Mouse (Mus musculus): ENCODE data around the gene Gpr137b. TPM values are rescaled to one million over a fixed set of nuclear protein-coding genes. Genes with fewer than 3 reads are reported as not detected.
"Not testable (repeated sequence)": the region's sequence is repeated elsewhere in the genome, so short reads cannot be mapped to it uniquely, and the experiment has no call there.

Gpr137b gene
- polyA plus RNA-seq, 1 experiment from 2014 or later, result 22.3 TPM

GRCm38 (mm10) chr13:13403839-13404238 is 10.0 kb upstream of the Gpr137b start:
- not testable (repeated sequence) for H3K36me3 ChIP-seq; H3K27ac ChIP-seq (replicated peaks); H3K9me3 ChIP-seq; ATAC-seq (replicated peaks); H3K4me1 ChIP-seq; H3K27me3 ChIP-seq; H3K4me2 ChIP-seq (replicated peaks); H3K9ac ChIP-seq (replicated peaks); H3K4me3 ChIP-seq
- 85% methylated on average over 6 of the region's 6 CpGs for WGBS

GRCm38 (mm10) chr13:13403366-13403765 is 9.6 kb upstream of the Gpr137b start:
- not testable (repeated sequence) for H3K4me1 ChIP-seq; H3K27ac ChIP-seq (replicated peaks); ATAC-seq (replicated peaks); H3K4me3 ChIP-seq; H3K9ac ChIP-seq (replicated peaks); H3K27me3 ChIP-seq; H3K9me3 ChIP-seq; H3K36me3 ChIP-seq; H3K4me2 ChIP-seq (replicated peaks)
- WGBS, result 88% methylated on average over 3 of the region's 3 CpGs

GRCm38 (mm10) chr13:13402818-13403217 is 9.0 kb upstream of the Gpr137b start:
- not testable (repeated sequence) for H3K4me3 ChIP-seq; H3K36me3 ChIP-seq; ATAC-seq (replicated peaks); H3K27ac ChIP-seq (replicated peaks); H3K9ac ChIP-seq (replicated peaks); H3K27me3 ChIP-seq; H3K9me3 ChIP-seq; H3K4me1 ChIP-seq; H3K4me2 ChIP-seq (replicated peaks)
- 73% methylated on average over 5 of the region's 5 CpGs for WGBS

GRCm38 (mm10) chr13:13400851-13401250 is 7.0 kb upstream of the Gpr137b start:
- H3K4me1 ChIP-seq; H3K27me3 ChIP-seq; H3K27ac ChIP-seq (replicated peaks); H3K4me3 ChIP-seq; H3K9ac ChIP-seq (replicated peaks); H3K4me2 ChIP-seq (replicated peaks); H3K9me3 ChIP-seq; ATAC-seq (replicated peaks); H3K36me3 ChIP-seq: not testable (repeated sequence)
- WGBS, result 88% methylated on average over 3 of the region's 3 CpGs

- Histone ChIP-seq H3K27ac (replicated peaks) (peak overlapping the region; percentile 83; the same call in 1 of the 2 replicates), H3K9ac (replicated peaks) (peak overlapping the region; percentile 41), H3K4me2 (replicated peaks) (peak overlapping the region; percentile 47), H3K4me3 (peak overlapping the region; percentile 47)
- H3K4me1 ChIP-seq, H3K36me3 ChIP-seq, H3K27me3 ChIP-seq, H3K9me3 ChIP-seq: not testable (repeated sequence)
- 0% methylated on average over 15 of the region's 15 CpGs for WGBS
- ATAC-seq (replicated peaks), result peak; percentile 79; the same call in 1 of the 2 replicates
Measured at GRCm38 (mm10) chr13:13394096-13394395, 232 bp upstream of the Gpr137b start.

GRCm38 (mm10) chr13:13378168-13378859 is 15.5 kb downstream of the Gpr137b start:
- not testable (repeated sequence) for H3K9ac ChIP-seq (replicated peaks); ATAC-seq (replicated peaks)

GRCm38 (mm10) chr13:13377180-13377579 is 16.6 kb downstream of the Gpr137b start:
- Histone ChIP-seq H3K27me3 (no peaks in the 10 kb centered on the region), H3K4me1 (no peaks in the 10 kb centered on the region), H3K9ac (replicated peaks) (no peak overlapping the region), H3K4me3 (no peak overlapping the region), H3K9me3 (no peaks in the 10 kb centered on the region), H3K27ac (replicated peaks) (no peak overlapping the region), H3K36me3 (no peaks in the 10 kb centered on the region), H3K4me2 (replicated peaks) (no peak overlapping the region)
- WGBS, result 89% methylated on average over 5 of the region's 5 CpGs
- ATAC-seq (replicated peaks), result no peak

More at GRCm38 (mm10) chr13:13378168-13378859, 15.5 kb downstream of the Gpr137b start:
- H3K9me3 ChIP-seq; H3K4me2 ChIP-seq (replicated peaks); H3K4me3 ChIP-seq; H3K4me1 ChIP-seq; H3K27ac ChIP-seq (replicated peaks); H3K27me3 ChIP-seq; H3K36me3 ChIP-seq: not testable (repeated sequence)
- WGBS, result 85% methylated on average over 2 of the region's 7 CpGs

- not testable (repeated sequence) for H3K9ac ChIP-seq (replicated peaks); H3K9me3 ChIP-seq; H3K4me2 ChIP-seq (replicated peaks); H3K4me3 ChIP-seq; H3K36me3 ChIP-seq; ATAC-seq (replicated peaks); H3K27ac ChIP-seq (replicated peaks); H3K27me3 ChIP-seq; H3K4me1 ChIP-seq
- WGBS, result 97% methylated on average over 6 of the region's 6 CpGs
Measured at GRCm38 (mm10) chr13:13373965-13374364, 19.8 kb downstream of the Gpr137b start.

GRCm38 (mm10) chr13:13371436-13371835 is 22.4 kb downstream of the Gpr137b start:
- not testable (repeated sequence) for H3K4me1 ChIP-seq; H3K9me3 ChIP-seq; H3K27ac ChIP-seq (replicated peaks); ATAC-seq (replicated peaks); H3K4me2 ChIP-seq (replicated peaks); H3K27me3 ChIP-seq; H3K36me3 ChIP-seq; H3K9ac ChIP-seq (replicated peaks); H3K4me3 ChIP-seq
- WGBS, result 94% methylated on average over 7 of the region's 7 CpGs

- WGBS, result 95% methylated on average over 2 of the region's 2 CpGs
- not testable (repeated sequence) for H3K4me1 ChIP-seq; H3K9me3 ChIP-seq; H3K27me3 ChIP-seq; H3K4me3 ChIP-seq; H3K4me2 ChIP-seq (replicated peaks); ATAC-seq (replicated peaks); H3K27ac ChIP-seq (replicated peaks); H3K9ac ChIP-seq (replicated peaks)
- H3K36me3 ChIP-seq, result peaks cover 21% of the 10 kb centered on the region
Measured at GRCm38 (mm10) chr13:13366371-13366770, 27.4 kb downstream of the Gpr137b start.

- not testable (repeated sequence) for H3K27me3 ChIP-seq; H3K4me2 ChIP-seq (replicated peaks); H3K27ac ChIP-seq (replicated peaks); ATAC-seq (replicated peaks); H3K4me1 ChIP-seq; H3K4me3 ChIP-seq; H3K9ac ChIP-seq (replicated peaks); H3K9me3 ChIP-seq
- WGBS, result 97% methylated on average over 7 of the region's 7 CpGs
- H3K36me3 ChIP-seq, result peaks cover 27% of the 10 kb centered on the region
Measured at GRCm38 (mm10) chr13:13363536-13363935, 30.3 kb downstream of the Gpr137b start.

GRCm38 (mm10) chr13:13362261-13362660 is 31.6 kb downstream of the Gpr137b start:
- peaks cover 27% of the 10 kb centered on the region for H3K36me3 ChIP-seq
- H3K4me3 ChIP-seq; H3K9ac ChIP-seq (replicated peaks); H3K9me3 ChIP-seq; H3K4me2 ChIP-seq (replicated peaks); ATAC-seq (replicated peaks); H3K4me1 ChIP-seq; H3K27ac ChIP-seq (replicated peaks); H3K27me3 ChIP-seq: not testable (repeated sequence)
- WGBS, result 92% methylated on average over 6 of the region's 6 CpGs

GRCm38 (mm10) chr13:13360045-13360444 is 33.8 kb downstream of the Gpr137b start:
- not testable (repeated sequence) for H3K4me2 ChIP-seq (replicated peaks); ATAC-seq (replicated peaks); H3K9ac ChIP-seq (replicated peaks); H3K27ac ChIP-seq (replicated peaks); H3K27me3 ChIP-seq; H3K4me1 ChIP-seq; H3K9me3 ChIP-seq; H3K4me3 ChIP-seq
- peaks cover 27% of the 10 kb centered on the region for H3K36me3 ChIP-seq
- 92% methylated on average over 4 of the region's 4 CpGs for WGBS

Measured in forebrain, embryonic 15.5 days (tissue).